Mouse (Mus musculus) urinary bladder, adult 18-20 months (tissue): ENCODE results near the gene 4930558C23Rik.
A peak's percentile ranks its signal among the peaks of the same experiment; 100 is the strongest.
"Not testable (repeated sequence)": the region's sequence is repeated elsewhere in the genome, so short reads cannot be mapped to it uniquely, and the experiment has no call there.

Source experiments
- DNase-seq, 2 experiments: peaks; one replicate each; pipeline ENCODE4 v3.0.0; 2022; ENCODE audit warnings: low spot score in 2 of 2, mixed read lengths in 2 of 2

Gene 4930558C23Rik

GRCm38 (mm10) chr3:95402741-95403140 lies at the start of gene 4930558C23Rik:
TSS of gene 4930558C23Rik (minus strand) at chr3:95402841.
- DNase-seq = no peak

- DNase-seq = no peak
Observed at GRCm38 (mm10) chr3:95450915-95451314, 48.3 kb upstream of the 4930558C23Rik start.

GRCm38 (mm10) chr3:95450408-95450807 lies 47.8 kb upstream of the 4930558C23Rik start:
- peak in 1 of 2 experiments; percentile 8 for DNase-seq

DNA sequence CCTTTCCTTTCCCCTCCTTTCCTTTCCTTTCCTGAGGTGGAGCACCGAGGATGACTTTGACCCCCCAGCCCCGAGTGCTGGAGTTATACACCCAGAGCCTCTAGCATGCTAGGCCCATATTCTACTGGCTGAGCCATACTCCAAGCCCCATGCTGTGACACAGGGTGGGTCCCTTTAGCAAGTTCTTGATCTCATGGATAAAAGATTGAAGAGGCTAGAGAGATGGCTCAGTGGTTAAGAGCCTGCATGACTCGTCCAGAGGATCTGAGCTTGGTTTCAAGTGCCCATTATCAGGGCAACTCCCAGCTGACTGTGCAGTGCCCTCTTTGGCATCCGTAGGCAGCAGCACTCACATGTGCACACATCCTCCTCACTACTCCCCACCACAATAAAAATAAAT lies 42.7 kb upstream of the 4930558C23Rik start:
- DNase-seq = no peak

DNA sequence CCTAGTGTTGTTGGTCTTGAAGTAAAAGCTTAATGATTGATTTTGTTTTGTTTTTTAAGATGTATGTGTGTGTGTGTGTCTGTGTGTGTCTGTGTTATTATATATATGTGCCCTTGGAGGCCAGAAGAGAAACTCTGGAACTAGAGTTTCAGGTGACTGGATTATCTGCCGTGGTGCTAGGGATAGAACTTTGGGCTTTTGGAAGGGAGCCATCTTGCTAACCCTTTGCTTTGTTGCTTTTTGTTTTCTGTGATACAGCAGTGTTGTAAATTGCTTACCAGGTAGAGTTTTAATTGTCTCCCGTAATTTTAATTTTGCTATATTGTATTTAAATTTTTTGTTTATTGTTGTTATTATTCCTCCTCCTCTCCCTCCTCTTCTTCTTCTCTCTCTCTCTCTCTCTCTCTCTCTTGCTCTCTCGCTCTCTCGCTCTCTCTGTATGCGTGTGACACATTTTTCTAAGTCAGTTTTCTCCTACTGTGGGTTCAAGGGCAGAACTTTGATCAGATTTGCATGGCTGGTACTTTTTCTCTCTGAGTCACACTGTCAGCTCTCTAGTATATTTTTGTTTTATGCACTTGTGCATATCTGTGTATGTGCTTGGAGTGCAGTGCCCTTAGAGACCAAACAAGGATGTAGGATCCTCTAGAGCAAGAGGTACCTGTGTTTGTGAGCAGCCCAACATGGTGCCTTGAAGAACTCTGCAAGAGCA lies 39.9 kb upstream of the 4930558C23Rik start:
- no peak for DNase-seq

GRCm38 (mm10) chr3:95439670-95440069 lies 37.0 kb upstream of the 4930558C23Rik start:
- DNase-seq = no peak

- DNase-seq = not testable (repeated sequence)
Observed at GRCm38 (mm10) chr3:95438636-95439035, 36.0 kb upstream of the 4930558C23Rik start.

DNA sequence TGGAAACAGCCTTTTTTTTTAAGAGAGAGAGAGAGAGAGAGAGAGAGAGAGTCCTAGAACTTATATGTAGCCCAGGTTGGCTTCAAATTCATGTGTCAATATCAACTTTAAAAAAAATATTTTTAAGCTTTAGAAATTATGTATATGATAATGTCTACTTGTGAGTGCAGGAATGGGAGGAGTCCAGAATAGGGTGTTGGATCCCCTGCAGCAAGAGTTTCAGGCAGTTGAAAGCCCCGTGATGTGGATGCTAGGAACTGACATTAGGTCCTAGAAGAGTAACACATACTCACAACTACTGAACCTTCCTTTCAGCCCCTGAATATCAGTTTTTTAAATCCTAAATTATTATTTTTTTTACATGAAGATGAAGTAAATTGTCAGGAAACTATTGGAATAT lies 32.9 kb upstream of the 4930558C23Rik start:
- no peak for DNase-seq

DNA sequence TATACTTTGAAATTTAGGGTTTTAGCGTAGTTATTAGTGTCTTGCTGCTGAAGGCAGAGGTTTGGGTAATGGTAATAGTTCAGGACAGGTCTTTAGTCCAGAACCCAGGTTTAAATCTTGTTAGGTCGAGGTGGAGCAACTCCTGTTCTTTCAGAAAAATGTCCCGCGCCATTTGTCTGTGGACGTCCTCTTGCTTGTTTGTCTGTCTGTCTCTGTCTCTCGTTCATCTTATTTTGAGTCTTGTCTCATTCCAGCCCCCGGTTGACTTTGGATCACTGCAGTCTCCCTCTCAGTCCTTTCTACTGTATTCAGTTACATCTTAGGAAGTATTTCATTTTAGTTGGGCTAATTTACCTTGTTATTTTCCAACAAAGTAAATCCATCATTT lies 32.3 kb upstream of the 4930558C23Rik start:
- no peak for DNase-seq

- peak; percentile 88 to 91 for DNase-seq
Observed at GRCm38 (mm10) chr3:95434136-95434982, 31.7 kb upstream of the 4930558C23Rik start, which contains the start of gene Arnt. TSS of gene Arnt (plus strand) at chr3:95434388.

GRCm38 (mm10) chr3:95433301-95433915 lies 30.8 kb upstream of the 4930558C23Rik start:
- DNase-seq = no peak

GRCm38 (mm10) chr3:95428423-95428822 lies 25.8 kb upstream of the 4930558C23Rik start:
- DNase-seq = not testable (repeated sequence)

DNA sequence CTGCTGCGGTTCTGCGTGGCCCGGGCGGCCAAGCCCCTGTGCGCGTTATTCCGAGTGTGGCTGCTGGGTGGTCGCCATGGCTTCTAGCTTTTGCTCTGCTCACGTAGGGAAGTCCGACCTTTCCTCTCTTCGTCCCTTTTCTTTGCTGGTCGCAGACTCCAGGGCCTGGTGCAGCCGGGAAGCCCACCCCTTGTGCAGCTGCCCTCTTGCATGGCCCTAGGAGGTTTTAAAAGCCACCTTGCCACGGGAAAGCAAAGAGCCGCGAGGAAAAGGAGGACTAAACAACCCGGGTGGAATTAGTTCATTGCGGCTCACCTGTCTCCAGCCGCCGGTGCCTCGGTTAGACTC lies 25.2 kb upstream of the 4930558C23Rik start:
- peak in 1 of 2 experiments; percentile 16 for DNase-seq

- not testable (repeated sequence) for DNase-seq
Observed at GRCm38 (mm10) chr3:95427117-95427890, 24.7 kb upstream of the 4930558C23Rik start.

- DNase-seq = not testable (repeated sequence)
Observed at GRCm38 (mm10) chr3:95426476-95426875, 23.8 kb upstream of the 4930558C23Rik start.

DNA sequence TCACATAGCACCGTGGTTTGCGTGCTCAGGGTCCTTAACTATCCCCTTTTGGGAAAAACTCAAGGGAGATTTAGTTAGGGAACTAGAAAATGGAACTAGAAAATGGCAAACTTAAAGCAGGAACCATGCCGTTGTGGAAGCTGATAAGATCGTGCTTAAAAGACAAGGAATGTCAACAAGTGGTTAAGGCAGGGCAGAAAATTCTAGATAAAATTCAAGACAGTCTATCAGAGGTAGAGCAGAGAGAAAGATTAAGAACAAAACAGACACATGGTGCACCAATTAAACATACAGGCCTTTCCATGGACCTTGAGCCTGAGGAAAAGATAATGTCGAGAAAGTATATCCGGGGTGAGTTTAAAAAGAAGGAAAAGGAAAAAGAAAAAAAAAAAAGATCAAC lies 15.2 kb upstream of the 4930558C23Rik start:
- no peak for DNase-seq

- DNase-seq = no peak
Observed at GRCm38 (mm10) chr3:95412268-95412667, 9.6 kb upstream of the 4930558C23Rik start.

DNA sequence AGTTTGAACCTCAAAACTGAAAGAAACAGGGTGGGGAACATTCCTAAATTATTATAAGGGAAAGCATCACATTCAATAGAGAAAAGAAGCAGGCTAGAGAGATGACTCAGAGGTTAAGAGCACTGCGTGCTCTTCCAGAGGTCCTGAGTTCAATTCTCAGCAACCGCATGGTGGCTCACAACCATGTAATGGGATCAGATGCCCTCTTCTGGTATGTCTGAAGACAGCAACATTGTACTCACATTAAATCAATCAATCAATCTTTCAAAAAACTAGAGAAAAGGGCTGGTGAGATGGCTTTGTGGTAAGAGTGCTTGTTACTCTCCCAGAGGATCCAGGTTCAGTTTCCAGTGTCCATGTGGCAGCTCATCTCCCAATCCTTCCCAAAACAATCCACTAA lies 6.2 kb upstream of the 4930558C23Rik start:
- no peak for DNase-seq

DNA sequence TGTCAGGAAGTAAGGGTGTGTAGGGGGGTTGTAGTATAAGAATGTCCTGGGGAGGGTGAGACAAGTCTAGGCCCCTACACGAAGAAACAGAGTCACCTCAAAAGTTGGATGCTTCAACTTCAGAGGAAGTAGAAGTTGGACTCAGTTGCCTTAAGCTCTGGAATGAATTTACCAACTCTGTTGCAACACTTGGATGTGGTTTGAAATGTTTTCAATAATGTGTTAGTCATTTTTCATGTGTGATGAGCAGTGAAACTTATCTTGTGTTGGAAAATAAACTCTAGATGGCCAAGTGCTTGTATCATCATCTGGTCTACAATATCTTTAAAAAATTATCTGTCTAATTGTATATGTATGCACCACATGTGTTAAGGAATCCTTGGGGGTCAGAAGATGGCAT lies 5.1 kb upstream of the 4930558C23Rik start:
- no peak for DNase-seq

GRCm38 (mm10) chr3:95394385-95394784 lies 8.3 kb downstream of the 4930558C23Rik start:
- DNase-seq = peak in 1 of 2 experiments; percentile 11

GRCm38 (mm10) chr3:95385401-95386075 lies 17.1 kb downstream of the 4930558C23Rik start:
- no peak for DNase-seq
